Mouse (Mus musculus) forebrain, postnatal 0 days (tissue): ENCODE measurements around the gene Adamts14. TPM values are rescaled to one million over a fixed set of nuclear protein-coding genes. Genes with fewer than 3 reads are reported as not detected.
A peak's percentile ranks its signal among the peaks of the same experiment; 100 is the strongest.

Source experiments
- ATAC-seq: fragments of 200-750 bp; cut with Nextera tagmentation; 2 replicates; pipeline ENCODE4 v1.8.0; 2017; ENCODE audit warnings: mild to moderate bottlenecking, moderate library complexity
- DNase-seq: peaks from one replicate; pipeline ENCODE4 v3.0.0-alpha.2; 2015
- H3K27ac ChIP-seq: fragments of 300-500 bp; sonication (generic); 2 replicates; pipeline ENCODE4 v1.5.1; 2014; ENCODE audit warnings: low read depth, mild to moderate bottlenecking, antibody characterized with exemption, low read length, moderate library complexity, mixed read lengths
- H3K27me3 ChIP-seq: fragments of 300-500 bp; sonication (generic); 2 replicates; pipeline ENCODE4 v1.6.1; 2014; ENCODE audit warnings: mild to moderate bottlenecking, low read length, mixed read lengths; ENCODE audit not compliant: insufficient read depth
- H3K36me3 ChIP-seq: fragments of 300-500 bp; sonication (generic); 2 replicates; pipeline ENCODE4 v1.6.1; 2014; ENCODE audit warnings: mild to moderate bottlenecking, moderate library complexity; ENCODE audit not compliant: insufficient read depth
- H3K4me1 ChIP-seq: fragments of 300-500 bp; sonication (generic); 2 replicates; pipeline ENCODE4 v1.6.1; 2014; ENCODE audit warnings: antibody characterized with exemption; ENCODE audit not compliant: insufficient read depth
- H3K4me2 ChIP-seq: fragments of 300-500 bp; sonication (generic); 2 replicates; pipeline ENCODE4 v1.6.1; 2014; ENCODE audit warnings: low read depth, mild to moderate bottlenecking, moderate library complexity
- H3K4me3 ChIP-seq: fragments of 300-500 bp; sonication (generic); 2 replicates; pipeline ENCODE4 v1.5.1; 2014; ENCODE audit warnings: low read depth, low read length, mixed read lengths
- H3K9ac ChIP-seq: fragments of 300-500 bp; sonication (generic); 2 replicates; pipeline ENCODE4 v1.6.1; 2014; ENCODE audit warnings: mild to moderate bottlenecking
- H3K9me3 ChIP-seq: fragments of 300-500 bp; sonication (generic); 2 replicates; pipeline ENCODE4 v1.6.1; 2016; ENCODE audit warnings: low read length
- CTCF ChIP-seq: sonication (generic); IDR thresholded peaks from 2 replicates; pipeline ENCODE4 v1.5.1; 2016; ENCODE audit warnings: antibody characterized with exemption, control low read depth, low read depth
- WGBS: fragments of 180-500 bp; shearing (Covaris S2); extraction: QIAGEN DNeasy Blood & Tissue Kit; methylation state at CpG from one replicate; pipeline ENCODE4 v1.1.7; 2014; 5-methylcytosine and 5-hydroxymethylcytosine counted together
- polyA plus RNA-seq: library from polyadenylated mRNA; unstranded; fragments of >200 nt; fragmentation: Nextera tagmentation; extraction: Ambion mirVana; gene quantifications from 2 replicates; pipeline ENCODE4 v1.2.1, GENCODE M21; 2015
- total RNA-seq: library from RNA; depleted of rRNA; stranded (reverse); fragments of >200 nt; gene quantifications from 2 replicates; pipeline ENCODE4 v1.2.3, GENCODE M21; 2014

Adamts14 gene
- total and polyA plus RNA-seq, 2 experiments from 2014 or later: 0.22 to 1.0 TPM

DNA sequence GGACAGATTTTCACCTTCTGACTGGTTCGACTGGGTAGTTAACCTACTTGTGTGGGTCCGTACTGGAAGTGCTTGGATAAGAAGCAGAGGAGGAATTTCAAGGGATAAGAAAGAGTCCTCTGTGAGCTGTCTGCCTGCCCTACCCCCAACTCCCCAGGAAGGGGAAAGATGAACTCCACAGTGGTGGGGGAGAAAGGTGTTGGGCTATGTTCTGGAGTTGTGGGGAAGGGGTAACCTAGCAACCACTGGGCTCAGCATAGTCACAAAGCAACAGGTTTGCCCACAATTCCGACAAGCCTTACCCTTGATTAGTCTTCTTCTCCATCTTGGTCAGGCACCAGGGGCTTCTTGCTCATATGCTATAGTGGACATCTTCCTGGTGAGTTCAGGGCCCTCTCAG is 101.6 kb downstream of the Adamts14 start, which contains the start of gene Tbata:
Gene Tbata (plus strand): TSS at position 301 of the 400 bp plus-strand sequence.
- Histone ChIP-seq H3K9me3 (no peaks in the 10 kb centered on the region), H3K4me3 (no peak within 1 kb of the TSS), H3K4me1 (no peaks in the 10 kb centered on the region), H3K27me3 (no peaks in the 10 kb centered on the region), H3K36me3 (no peaks in the 10 kb centered on the region), H3K4me2 (no peak within 1 kb of the TSS), H3K27ac (no peak within 1 kb of the TSS), H3K9ac (no peak within 1 kb of the TSS)
- no peak for DNase-seq
- 64% methylated on average over 3 of the region's 3 CpGs for WGBS
- no peak for ATAC-seq
- no peak for TF ChIP-seq CTCF

GRCm38 (mm10) chr10:61168393-61168792 is 104.8 kb downstream of the Adamts14 start:
- Histone ChIP-seq H3K4me1 (no peaks in the 10 kb centered on the region), H3K36me3 (no peaks in the 10 kb centered on the region), H3K4me2 (no peak overlapping the region), H3K27ac (no peak overlapping the region), H3K9me3 (no peaks in the 10 kb centered on the region), H3K4me3 (no peak overlapping the region), H3K9ac (no peak overlapping the region), H3K27me3 (no peaks in the 10 kb centered on the region)
- 45% methylated on average over 2 of the region's 2 CpGs for WGBS
- no peak for DNase-seq
- ATAC-seq: no peak
- TF ChIP-seq CTCF: no peak

DNA sequence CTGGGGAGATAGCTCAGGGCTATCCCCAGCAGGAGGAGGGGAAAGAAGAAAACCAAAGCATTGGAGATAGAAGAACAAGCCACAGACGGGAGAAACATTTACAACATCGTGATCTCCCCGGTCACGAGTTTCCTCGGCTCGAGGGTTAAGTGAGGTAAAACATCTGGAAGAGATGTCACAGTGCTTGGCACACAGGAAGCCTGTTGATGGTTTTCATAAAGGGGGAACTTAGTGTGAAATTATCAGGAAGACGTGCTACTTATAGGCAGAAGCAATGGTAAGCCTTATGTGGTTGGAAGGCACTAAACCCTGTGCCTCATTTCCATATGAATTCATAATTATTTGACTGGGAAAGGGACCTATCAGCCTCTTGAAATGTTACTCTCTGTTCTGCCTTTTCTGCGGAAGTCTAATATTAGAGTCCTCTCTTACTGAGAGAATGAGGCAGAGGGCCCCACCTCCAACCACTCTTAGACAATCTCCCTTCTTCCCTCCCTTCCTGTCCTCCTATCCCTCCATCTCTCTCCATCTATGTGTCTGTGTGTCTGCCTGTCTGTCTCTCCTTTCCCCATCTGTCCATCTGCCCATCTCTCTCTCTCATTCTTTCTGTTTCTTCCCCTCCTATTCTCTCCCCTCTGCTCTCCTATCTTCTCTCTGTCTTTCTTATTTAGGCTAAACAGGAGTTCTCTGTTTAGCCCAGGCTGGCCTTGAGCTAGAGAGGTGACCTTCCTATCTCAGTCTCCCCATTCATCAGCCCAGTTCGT is 105.7 kb downstream of the Adamts14 start:
- H3K4me1 ChIP-seq: no peaks in the 10 kb centered on the region
- TF ChIP-seq CTCF: no peak
- H3K4me2 ChIP-seq: no peak overlapping the region
- 70% methylated on average over 9 of the region's 9 CpGs for WGBS
- H3K27me3 ChIP-seq: no peaks in the 10 kb centered on the region
- H3K9ac ChIP-seq: no peak overlapping the region
- ATAC-seq (peak; percentile 42; the same call in 1 of the 2 replicates), DNase-seq (no peak)
- no peak overlapping the region for H3K4me3 ChIP-seq
- no peaks in the 10 kb centered on the region for H3K36me3 ChIP-seq
- no peaks in the 10 kb centered on the region for H3K9me3 ChIP-seq
- H3K27ac ChIP-seq: no peak overlapping the region

- no peaks in the 10 kb centered on the region for H3K4me1 ChIP-seq
- H3K27ac ChIP-seq: no peak overlapping the region
- H3K9ac ChIP-seq: no peak overlapping the region
- H3K4me2 ChIP-seq: no peak overlapping the region
- WGBS: 86% methylated on average over 3 of the region's 3 CpGs
- H3K27me3 ChIP-seq: no peaks in the 10 kb centered on the region
- H3K9me3 ChIP-seq: no peaks in the 10 kb centered on the region
- H3K36me3 ChIP-seq: no peaks in the 10 kb centered on the region
- no peak overlapping the region for H3K4me3 ChIP-seq
- DNase-seq: no peak
- ATAC-seq: no peak
- TF ChIP-seq CTCF: no peak
Observed at GRCm38 (mm10) chr10:61162366-61162765, 110.9 kb downstream of the Adamts14 start.

DNA sequence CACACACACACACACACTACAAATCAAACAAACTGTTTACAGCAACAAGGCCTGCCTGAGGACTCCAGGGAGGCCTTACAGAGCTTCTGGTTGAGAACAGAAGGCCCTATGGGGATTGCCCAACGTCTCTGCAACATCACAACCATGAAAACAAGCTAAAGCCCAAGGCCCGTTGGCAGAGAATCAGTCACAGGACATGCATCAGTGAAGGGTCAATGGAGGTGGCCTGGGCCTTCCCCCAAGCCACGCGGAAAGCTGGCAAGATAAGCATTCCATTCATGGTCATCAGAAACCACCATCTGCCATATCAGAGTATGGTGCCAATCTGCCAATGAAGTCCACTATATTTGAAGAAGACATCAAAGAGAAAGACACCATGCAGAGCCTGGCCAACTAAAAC is 112.6 kb downstream of the Adamts14 start:
- Histone ChIP-seq H3K4me2 (no peak overlapping the region), H3K27ac (no peak overlapping the region), H3K9ac (no peak overlapping the region), H3K36me3 (no peaks in the 10 kb centered on the region), H3K9me3 (no peaks in the 10 kb centered on the region), H3K4me1 (no peaks in the 10 kb centered on the region), H3K4me3 (no peak overlapping the region), H3K27me3 (no peaks in the 10 kb centered on the region)
- ATAC-seq: no peak
- TF ChIP-seq CTCF: no peak
- WGBS: 86% methylated on average over 4 of the region's 4 CpGs
- no peak for DNase-seq

DNA sequence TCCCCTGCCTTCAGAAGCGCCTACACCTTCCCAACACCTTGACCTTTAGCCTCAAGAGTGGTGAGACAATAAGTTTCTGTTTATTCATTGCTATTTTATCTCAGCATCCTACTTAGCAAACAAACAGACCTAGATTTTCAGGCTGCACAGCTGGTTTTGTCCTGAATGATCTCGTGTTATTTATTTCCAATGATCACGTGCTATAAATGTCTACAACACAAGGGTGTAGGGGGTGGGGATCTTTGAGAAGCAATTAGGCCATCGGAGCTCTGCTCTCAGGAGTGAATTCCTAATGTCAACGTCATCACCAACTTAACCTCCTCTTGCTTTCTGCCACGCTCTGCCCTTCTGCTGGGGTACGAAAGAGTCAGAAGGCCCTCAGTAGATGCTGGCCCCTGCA is 113.1 kb downstream of the Adamts14 start:
- no peak overlapping the region for H3K4me3 ChIP-seq
- H3K4me1 ChIP-seq: no peaks in the 10 kb centered on the region
- H3K36me3 ChIP-seq: no peaks in the 10 kb centered on the region
- ATAC-seq (no peak), DNase-seq (no peak)
- H3K9ac ChIP-seq: no peak overlapping the region
- WGBS: 88% methylated on average over 7 of the region's 7 CpGs
- no peak overlapping the region for H3K27ac ChIP-seq
- H3K27me3 ChIP-seq: no peaks in the 10 kb centered on the region
- TF ChIP-seq CTCF: no peak
- no peak overlapping the region for H3K4me2 ChIP-seq
- H3K9me3 ChIP-seq: no peaks in the 10 kb centered on the region

GRCm38 (mm10) chr10:61158594-61158993 is 114.6 kb downstream of the Adamts14 start:
- Histone ChIP-seq H3K4me1 (no peaks in the 10 kb centered on the region), H3K9ac (no peak overlapping the region), H3K27ac (no peak overlapping the region), H3K4me3 (no peak overlapping the region), H3K27me3 (no peaks in the 10 kb centered on the region), H3K9me3 (no peaks in the 10 kb centered on the region), H3K4me2 (no peak overlapping the region), H3K36me3 (no peaks in the 10 kb centered on the region)
- whole genome bisulfite sequencing: 83% methylated on average over 3 of the region's 3 CpGs
- ATAC-seq (no peak), DNase-seq (no peak)
- no peak for TF ChIP-seq CTCF
